Mouse (Mus musculus): Measurements from ENCODE around the gene Tifa. TPM values are rescaled to one million over a fixed set of nuclear protein-coding genes. Genes with fewer than 3 reads are reported as not detected.

Tifa gene
- total RNA-seq, 1 experiment: not detected

- H3K9ac ChIP-seq (ENCODE audit: insufficient read depth, low read depth, low read length, poor library complexity, severe bottlenecking): no peak overlapping the region
- no peaks in the 10 kb centered on the region for H3K36me3 ChIP-seq (ENCODE audit: control insufficient read depth, insufficient read depth, low read length, poor library complexity, severe bottlenecking)
- DNase-seq (ENCODE audit: low read depth, low spot score): no peak
- no peaks in the 10 kb centered on the region for H3K4me1 ChIP-seq (ENCODE audit: control insufficient read depth in 2 of 2, insufficient read depth in 2 of 2, low read length in 2 of 2, poor library complexity in 1 of 2)
- H3K27ac ChIP-seq (ENCODE audit: insufficient read depth, low read depth, low read length, poor library complexity, severe bottlenecking): no peak overlapping the region
- H3K9me3 ChIP-seq (ENCODE audit: control insufficient read depth, insufficient read depth, low read depth, low read length): no peaks in the 10 kb centered on the region
- TF ChIP-seq ZC3H11A (IDR thresholded peaks at IDR 0.05; ENCODE audit: borderline replicate concordance, low read depth, low read length) (no peak), CHD2 (IDR thresholded peaks at IDR 0.05; ENCODE audit: low read depth, low read length) (no peak), HCFC1 (IDR thresholded peaks at IDR 0.05; ENCODE audit: borderline replicate concordance, insufficient read depth, low read length) (no peak), MAFK (IDR thresholded peaks at IDR 0.05; ENCODE audit: insufficient read depth, low read depth, low read length) (no peak), ZNF384 (IDR thresholded peaks at IDR 0.05; ENCODE audit: low read depth, low read length) (no peak)
- in situ Hi-C loops (cut with MboI; ENCODE audit: low sequenced_read_pairs in 2 of 2, unreplicated experiment in 2 of 2): no loop called here
- no peak overlapping the region for H3K4me3 ChIP-seq (ENCODE audit: insufficient read depth in 1 of 2, low read depth in 1 of 2, low read length in 2 of 2, poor library complexity in 1 of 2, severe bottlenecking in 1 of 2)
Measured at GRCm38 (mm10) chr3:127849922-127850321, 60.3 kb downstream of the Tifa start.

GRCm38 (mm10) chr3:127850776-127851646 lies 61.4 kb downstream of the Tifa start:
- no peak overlapping the region for H3K9ac ChIP-seq (ENCODE audit: insufficient read depth, low read depth, low read length, poor library complexity, severe bottlenecking)

GRCm38 (mm10) chr3:127852722-127853121 lies 63.1 kb downstream of the Tifa start:
- no peak for DNase-seq (ENCODE audit: low read depth, low spot score)
- Histone ChIP-seq H3K36me3 (ENCODE audit: control insufficient read depth, insufficient read depth, low read length, poor library complexity, severe bottlenecking) (no peaks in the 10 kb centered on the region), H3K9me3 (ENCODE audit: control insufficient read depth, insufficient read depth, low read depth, low read length) (no peaks in the 10 kb centered on the region), H3K4me3 (ENCODE audit: insufficient read depth in 1 of 2, low read depth in 1 of 2, low read length in 2 of 2, poor library complexity in 1 of 2, severe bottlenecking in 1 of 2) (no peak overlapping the region), H3K9ac (ENCODE audit: insufficient read depth, low read depth, low read length, poor library complexity, severe bottlenecking) (no peak overlapping the region), H3K27ac (ENCODE audit: insufficient read depth, low read depth, low read length, poor library complexity, severe bottlenecking) (no peak overlapping the region), H3K4me1 (ENCODE audit: control insufficient read depth in 2 of 2, insufficient read depth in 2 of 2, low read length in 2 of 2, poor library complexity in 1 of 2) (no peaks in the 10 kb centered on the region)
- in situ Hi-C loops (cut with MboI; ENCODE audit: low sequenced_read_pairs in 2 of 2, unreplicated experiment in 2 of 2): no loop called here
- TF ChIP-seq HCFC1 (IDR thresholded peaks at IDR 0.05; ENCODE audit: borderline replicate concordance, insufficient read depth, low read length): no peak

More at GRCm38 (mm10) chr3:127850776-127851646, 61.4 kb downstream of the Tifa start:
- no peaks in the 10 kb centered on the region for H3K9me3 ChIP-seq (ENCODE audit: control insufficient read depth, insufficient read depth, low read depth, low read length)
- no peaks in the 10 kb centered on the region for H3K36me3 ChIP-seq (ENCODE audit: control insufficient read depth, insufficient read depth, low read length, poor library complexity, severe bottlenecking)
- in situ Hi-C loops (cut with MboI; ENCODE audit: low sequenced_read_pairs in 2 of 2, unreplicated experiment in 2 of 2): no loop called here
- no peak overlapping the region for H3K27ac ChIP-seq (ENCODE audit: insufficient read depth, low read depth, low read length, poor library complexity, severe bottlenecking)
- no peak for DNase-seq (ENCODE audit: low read depth, low spot score)
- no peaks in the 10 kb centered on the region for H3K4me1 ChIP-seq (ENCODE audit: control insufficient read depth in 2 of 2, insufficient read depth in 2 of 2, low read length in 2 of 2, poor library complexity in 1 of 2)
- TF ChIP-seq CHD2 (IDR thresholded peaks at IDR 0.05; ENCODE audit: low read depth, low read length) (no peak), HCFC1 (IDR thresholded peaks at IDR 0.05; ENCODE audit: borderline replicate concordance, insufficient read depth, low read length) (no peak), ZNF384 (IDR thresholded peaks at IDR 0.05; ENCODE audit: low read depth, low read length) (no peak), ZC3H11A (IDR thresholded peaks at IDR 0.05; ENCODE audit: borderline replicate concordance, low read depth, low read length) (no peak), MAFK (IDR thresholded peaks at IDR 0.05; ENCODE audit: insufficient read depth, low read depth, low read length) (no peak)
- H3K4me3 ChIP-seq (ENCODE audit: insufficient read depth in 1 of 2, low read depth in 1 of 2, low read length in 2 of 2, poor library complexity in 1 of 2, severe bottlenecking in 1 of 2): no peak overlapping the region

- in situ Hi-C loops (cut with MboI; ENCODE audit: low sequenced_read_pairs in 2 of 2, unreplicated experiment in 2 of 2): no loop called here
- Histone ChIP-seq H3K4me3 (ENCODE audit: insufficient read depth in 1 of 2, low read depth in 1 of 2, low read length in 2 of 2, poor library complexity in 1 of 2, severe bottlenecking in 1 of 2) (no peak overlapping the region), H3K4me1 (ENCODE audit: control insufficient read depth in 2 of 2, insufficient read depth in 2 of 2, low read length in 2 of 2, poor library complexity in 1 of 2) (no peaks in the 10 kb centered on the region), H3K9ac (ENCODE audit: insufficient read depth, low read depth, low read length, poor library complexity, severe bottlenecking) (no peak overlapping the region), H3K27ac (ENCODE audit: insufficient read depth, low read depth, low read length, poor library complexity, severe bottlenecking) (no peak overlapping the region), H3K9me3 (ENCODE audit: control insufficient read depth, insufficient read depth, low read depth, low read length) (no peaks in the 10 kb centered on the region), H3K36me3 (ENCODE audit: control insufficient read depth, insufficient read depth, low read length, poor library complexity, severe bottlenecking) (no peaks in the 10 kb centered on the region)
- TF ChIP-seq ZNF384 (IDR thresholded peaks at IDR 0.05; ENCODE audit: low read depth, low read length) (no peak), ZC3H11A (IDR thresholded peaks at IDR 0.05; ENCODE audit: borderline replicate concordance, low read depth, low read length) (0 out of 2 replicates have a peak, but pooled peaks have one; percentile 9), HCFC1 (IDR thresholded peaks at IDR 0.05; ENCODE audit: borderline replicate concordance, insufficient read depth, low read length) (no peak), CHD2 (IDR thresholded peaks at IDR 0.05; ENCODE audit: low read depth, low read length) (no peak), MAFK (IDR thresholded peaks at IDR 0.05; ENCODE audit: insufficient read depth, low read depth, low read length) (no peak)
- peak; percentile 57 for DNase-seq (ENCODE audit: low read depth, low spot score)
Measured at GRCm38 (mm10) chr3:127853431-127854206, 64.0 kb downstream of the Tifa start.

Data from ES-E14 (cell line).